Mouse (Mus musculus) embryonic fibroblast, embryonic 13.5 days (primary cell): ENCODE data around the gene Sec16b.

Source experiments
- CTCF ChIP-seq: IDR thresholded peaks from 2 replicates; pipeline ENCODE4 v1.5.1; 2011; ENCODE audit warnings: mild to moderate bottlenecking, control low read depth, low read length, moderate library complexity, borderline replicate concordance; ENCODE audit not compliant: insufficient read depth
- POLR2A ChIP-seq: IDR thresholded peaks from 2 replicates; pipeline ENCODE4 v1.6.1; 2011; ENCODE audit warnings: low read depth, mild to moderate bottlenecking, control low read depth, low read length, moderate library complexity

DNA sequence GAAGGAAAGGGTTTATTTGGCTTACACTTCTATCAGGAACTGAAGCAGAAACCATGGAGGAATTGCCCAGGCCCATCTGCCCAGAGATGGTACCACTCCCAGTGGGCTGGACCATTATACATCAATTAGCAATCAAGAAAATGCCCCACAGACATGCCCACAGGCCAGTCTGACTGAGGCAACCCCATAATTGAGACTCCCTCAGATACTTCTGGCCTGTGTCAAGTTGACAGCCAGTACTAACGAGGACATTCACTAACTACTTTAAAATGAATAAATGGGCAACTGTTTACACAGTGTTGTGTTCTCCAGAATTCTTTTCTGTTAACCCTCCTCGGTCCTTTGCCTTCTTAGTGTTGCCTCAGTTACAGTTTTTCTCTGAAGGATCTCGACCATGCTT, 44.2 kb upstream of the Sec16b start:
- TF ChIP-seq POLR2A = no peak
- TF ChIP-seq CTCF = no peak
